Mouse (Mus musculus): ENCODE data around the gene Nt5c. TPM values are rescaled to one million over a fixed set of nuclear protein-coding genes. Genes with fewer than 3 reads are reported as not detected.
"Not testable (repeated sequence)": the region's sequence is repeated elsewhere in the genome, so short reads cannot be mapped to it uniquely, and the experiment has no call there.

Nt5c gene
- polyA plus RNA-seq, 1 experiment from 2014 or later: 90.6 TPM

DNA sequence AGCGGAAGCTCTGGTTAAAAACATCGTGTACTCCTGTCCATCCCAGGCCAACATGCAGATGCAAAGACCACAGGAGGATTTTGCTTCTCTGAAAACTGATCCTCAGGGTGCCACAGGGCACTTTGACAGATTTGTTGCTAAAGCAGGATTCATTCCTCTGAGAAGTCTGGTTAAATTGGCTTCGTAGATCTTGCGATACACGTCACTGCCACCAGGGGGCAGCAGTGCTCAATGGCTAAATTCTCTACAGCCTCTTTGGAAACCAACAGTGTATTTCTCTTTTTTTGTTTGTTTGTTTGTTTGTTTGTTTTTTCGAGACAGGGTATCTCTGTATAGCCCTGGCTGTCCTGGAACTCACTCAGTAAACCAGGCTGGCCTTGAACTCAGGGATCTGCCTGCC, 7.9 kb downstream of the Nt5c start:
- Histone ChIP-seq H3K4me1 (replicated peaks; ENCODE audit: insufficient read depth, low read length) (no peaks in the 10 kb centered on the region), H3K4me2 (ENCODE audit: low read length) (no peak overlapping the region), H3K27me3 (ENCODE audit: insufficient read depth, low read length) (no peaks in the 10 kb centered on the region), H3K27ac (no peak overlapping the region), H3K36me3 (ENCODE audit: insufficient read depth, low read length) (no peaks in the 10 kb centered on the region), H3K9ac (ENCODE audit: low read depth, low read length) (no peak overlapping the region), H3K4me3 (replicated peaks; ENCODE audit: low read depth, low read length) (no peak overlapping the region), H3K9me3 (replicated peaks; ENCODE audit: low read length) (no peaks in the 10 kb centered on the region)
- ATAC-seq (replicated peaks; ENCODE audit: low FRiP score, low read depth) (no peak), DNase-seq (ENCODE audit: low spot score) (peak; percentile 84)
- WGBS: 18% methylated on average over 6 of the region's 6 CpGs
- TF ChIP-seq CTCF (IDR thresholded peaks at IDR 0.05; ENCODE audit: low read depth): peak; percentile 97

DNA sequence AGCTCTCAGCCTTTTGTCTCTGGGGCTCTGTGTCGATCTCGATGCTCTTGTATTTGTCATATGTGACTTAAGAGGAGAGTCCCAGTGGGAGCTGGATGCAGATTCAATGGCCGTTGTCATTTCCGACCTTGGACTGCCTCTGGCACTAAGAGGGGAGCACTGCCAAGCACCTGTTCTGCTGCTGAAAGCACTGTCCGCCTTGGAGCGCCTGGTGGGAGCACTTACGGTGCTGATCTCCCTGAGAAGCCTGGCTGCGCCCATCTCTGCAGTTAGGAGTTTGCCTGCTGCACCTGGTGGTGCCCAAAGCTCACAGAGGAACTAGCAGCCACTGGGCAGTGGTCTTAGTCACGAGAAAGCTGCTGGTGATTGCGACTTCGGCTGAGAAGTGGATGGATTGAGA, 8.4 kb downstream of the Nt5c start:
- no peak for DNase-seq (ENCODE audit: low spot score)
- H3K9me3 ChIP-seq (replicated peaks; ENCODE audit: low read length): no peaks in the 10 kb centered on the region
- H3K9ac ChIP-seq (ENCODE audit: low read depth, low read length): no peak overlapping the region
- no peak overlapping the region for H3K4me3 ChIP-seq (replicated peaks; ENCODE audit: low read depth, low read length)
- H3K36me3 ChIP-seq (ENCODE audit: insufficient read depth, low read length): no peaks in the 10 kb centered on the region
- H3K4me2 ChIP-seq (ENCODE audit: low read length): no peak overlapping the region
- WGBS: 64% methylated on average over 11 of the region's 11 CpGs
- no peak for ATAC-seq (replicated peaks; ENCODE audit: low FRiP score, low read depth)
- no peak overlapping the region for H3K27ac ChIP-seq
- H3K4me1 ChIP-seq (replicated peaks; ENCODE audit: insufficient read depth, low read length): no peaks in the 10 kb centered on the region
- H3K27me3 ChIP-seq (ENCODE audit: insufficient read depth, low read length): no peaks in the 10 kb centered on the region
- no peak for TF ChIP-seq CTCF (IDR thresholded peaks at IDR 0.05; ENCODE audit: low read depth)

DNA sequence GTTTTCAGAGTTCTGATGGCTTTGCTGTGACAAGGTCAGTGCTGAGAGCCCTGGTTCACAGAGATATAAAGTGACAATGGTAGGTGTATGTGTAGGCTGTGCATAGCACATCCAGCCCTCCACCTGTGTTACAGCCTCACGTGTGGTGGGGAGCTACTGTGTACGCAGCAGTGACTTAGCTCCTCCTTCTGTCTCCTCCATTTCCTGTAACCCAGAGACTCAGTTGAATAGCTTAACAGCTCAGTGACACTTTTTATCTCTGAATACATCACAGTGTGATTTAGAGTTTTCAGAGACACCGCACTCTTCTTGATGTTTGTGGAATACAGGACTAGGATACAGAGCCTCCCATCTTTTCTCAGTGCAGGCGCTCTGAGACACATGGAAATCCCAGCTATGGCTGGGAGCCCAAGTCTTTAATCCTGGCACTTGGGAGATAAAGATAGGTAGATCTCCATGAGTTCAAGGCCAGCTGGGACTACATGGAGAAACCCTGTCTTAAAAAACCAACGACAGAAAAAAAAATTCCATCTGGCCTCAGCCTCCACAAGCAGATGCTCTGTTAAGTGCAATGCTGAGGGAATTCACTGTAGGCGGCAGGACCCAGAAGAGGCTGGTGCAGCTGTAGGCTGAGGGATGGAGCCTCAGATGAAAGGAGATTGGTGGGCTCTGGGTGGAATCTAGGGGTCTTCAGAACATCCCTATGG, 10.0 kb downstream of the Nt5c start:
- ATAC-seq (replicated peaks; ENCODE audit: low FRiP score, low read depth) (no peak), DNase-seq (ENCODE audit: low spot score) (no peak)
- no peak overlapping the region for H3K27ac ChIP-seq
- H3K4me2 ChIP-seq (ENCODE audit: low read length): no peak overlapping the region
- TF ChIP-seq CTCF (IDR thresholded peaks at IDR 0.05; ENCODE audit: low read depth): no peak
- H3K36me3 ChIP-seq (ENCODE audit: insufficient read depth, low read length): no peaks in the 10 kb centered on the region
- WGBS: 78% methylated on average over 6 of the region's 6 CpGs
- H3K9me3 ChIP-seq (replicated peaks; ENCODE audit: low read length): no peaks in the 10 kb centered on the region
- H3K27me3 ChIP-seq (ENCODE audit: insufficient read depth, low read length): no peaks in the 10 kb centered on the region
- H3K4me3 ChIP-seq (replicated peaks; ENCODE audit: low read depth, low read length): no peak overlapping the region
- H3K4me1 ChIP-seq (replicated peaks; ENCODE audit: insufficient read depth, low read length): 0 out of 2 replicates have a peak, but pooled peaks cover 3% of the 10 kb centered on the region
- no peak overlapping the region for H3K9ac ChIP-seq (ENCODE audit: low read depth, low read length)

GRCm38 (mm10) chr11:115478296-115478938, 13.2 kb downstream of the Nt5c start:
- no peak overlapping the region for H3K9ac ChIP-seq (ENCODE audit: low read depth, low read length)

DNA sequence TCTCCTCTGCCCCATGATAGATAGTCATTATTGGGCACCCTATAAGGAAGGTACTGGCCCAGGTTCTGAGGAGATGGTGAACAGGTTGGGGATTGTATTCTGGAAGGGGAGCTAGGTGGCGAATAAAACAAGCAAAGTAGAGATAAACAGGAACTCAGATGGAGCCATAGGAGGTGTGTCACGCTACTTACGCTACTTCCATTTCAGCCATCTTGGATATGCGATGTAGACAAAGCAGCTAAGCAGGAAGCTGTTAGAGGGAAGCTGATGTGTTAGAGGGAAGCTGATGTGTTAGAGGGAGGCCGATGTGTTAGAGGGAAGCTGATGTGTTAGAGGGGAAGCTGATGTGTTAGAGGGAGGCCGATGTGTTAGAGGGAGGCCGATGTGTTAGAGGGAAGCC, 14.3 kb downstream of the Nt5c start:
- not testable (repeated sequence) for ATAC-seq (replicated peaks; ENCODE audit: low FRiP score, low read depth); H3K4me2 ChIP-seq (ENCODE audit: low read length); H3K9me3 ChIP-seq (replicated peaks; ENCODE audit: low read length); H3K9ac ChIP-seq (ENCODE audit: low read depth, low read length); DNase-seq (ENCODE audit: low spot score); H3K36me3 ChIP-seq (ENCODE audit: insufficient read depth, low read length); H3K27me3 ChIP-seq (ENCODE audit: insufficient read depth, low read length); H3K27ac ChIP-seq; H3K4me3 ChIP-seq (replicated peaks; ENCODE audit: low read depth, low read length)
- H3K4me1 ChIP-seq (replicated peaks; ENCODE audit: insufficient read depth, low read length): peaks cover 19% of the 10 kb centered on the region; the same call in 1 of the 2 replicates
- 85% methylated on average over 7 of the region's 7 CpGs for WGBS

More at GRCm38 (mm10) chr11:115478296-115478938, 13.2 kb downstream of the Nt5c start:
- H3K4me3 ChIP-seq (replicated peaks; ENCODE audit: low read depth, low read length): no peak overlapping the region
- no peaks in the 10 kb centered on the region for H3K36me3 ChIP-seq (ENCODE audit: insufficient read depth, low read length)
- no peaks in the 10 kb centered on the region for H3K9me3 ChIP-seq (replicated peaks; ENCODE audit: low read length)
- WGBS: 88% methylated on average over 9 of the region's 9 CpGs
- H3K4me1 ChIP-seq (replicated peaks; ENCODE audit: insufficient read depth, low read length): peaks cover 11% of the 10 kb centered on the region; the same call in 1 of the 2 replicates
- H3K27ac ChIP-seq: no peak overlapping the region
- no peak for ATAC-seq (replicated peaks; ENCODE audit: low FRiP score, low read depth)
- no peak for TF ChIP-seq CTCF (IDR thresholded peaks at IDR 0.05; ENCODE audit: low read depth)
- H3K27me3 ChIP-seq (ENCODE audit: insufficient read depth, low read length): no peaks in the 10 kb centered on the region
- DNase-seq (ENCODE audit: low spot score): no peak
- no peak overlapping the region for H3K4me2 ChIP-seq (ENCODE audit: low read length)

DNA sequence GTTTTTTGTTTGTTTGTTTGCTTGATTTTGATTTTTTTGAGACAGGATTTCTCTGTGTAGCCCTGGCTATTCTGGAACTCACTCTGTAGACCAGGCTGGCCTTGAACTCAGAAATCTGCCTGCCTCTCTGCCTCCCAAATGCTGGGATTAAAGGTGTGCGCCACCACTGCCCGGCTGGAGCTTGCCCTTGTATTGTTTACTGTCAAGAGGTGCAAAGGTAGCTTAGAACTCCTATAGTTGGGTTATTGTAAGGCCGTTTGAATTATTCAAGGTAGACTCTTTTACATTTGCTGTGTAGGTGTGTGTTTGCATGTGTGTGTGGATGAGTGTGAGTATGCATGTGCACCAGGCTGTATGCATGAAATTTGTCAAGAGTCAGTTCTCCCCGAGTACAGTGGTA, 15.0 kb downstream of the Nt5c start:
- peaks cover 19% of the 10 kb centered on the region; the same call in 1 of the 2 replicates for H3K4me1 ChIP-seq (replicated peaks; ENCODE audit: insufficient read depth, low read length)
- H3K27me3 ChIP-seq (ENCODE audit: insufficient read depth, low read length); H3K9me3 ChIP-seq (replicated peaks; ENCODE audit: low read length); H3K9ac ChIP-seq (ENCODE audit: low read depth, low read length); H3K36me3 ChIP-seq (ENCODE audit: insufficient read depth, low read length); DNase-seq (ENCODE audit: low spot score); ATAC-seq (replicated peaks; ENCODE audit: low FRiP score, low read depth); H3K27ac ChIP-seq: not testable (repeated sequence)
- H3K4me2 ChIP-seq (ENCODE audit: low read length): peak overlapping the region; percentile 98
- 84% methylated on average over 4 of the region's 4 CpGs for WGBS
- H3K4me3 ChIP-seq (replicated peaks; ENCODE audit: low read depth, low read length): peak overlapping the region; percentile 82; the same call in 1 of the 2 replicates
